Mouse (Mus musculus) embryo, embryonic 11.5 days (tissue): Measurements from ENCODE around the gene Def6.

ENCODE experiments used
- DNase-seq: peaks from one replicate; pipeline ENCODE4 v3.0.0-alpha.2; 2012; ENCODE audit warnings: low read depth, low spot score

The Def6 gene

DNA sequence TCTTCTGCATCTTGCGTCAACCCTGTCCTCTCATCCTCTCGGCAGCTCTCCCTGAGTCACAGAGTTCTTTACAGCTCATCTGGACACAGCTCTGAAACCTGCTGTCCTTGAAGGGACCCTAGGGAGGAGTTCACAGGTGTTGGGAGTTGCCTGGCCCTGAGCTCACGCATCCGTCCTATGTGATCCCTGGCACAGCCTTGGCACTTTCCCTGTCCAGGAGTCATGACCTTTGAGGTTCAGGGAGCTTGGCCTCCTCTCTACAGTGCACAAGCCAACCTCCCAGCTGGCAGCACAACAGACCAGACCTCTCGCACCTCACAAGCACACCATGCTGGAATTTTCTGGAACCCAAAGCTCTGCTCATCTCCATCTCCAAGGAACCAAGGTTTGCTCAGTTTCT is 33.3 kb downstream of the Def6 start:
- no peak for DNase-seq

DNA sequence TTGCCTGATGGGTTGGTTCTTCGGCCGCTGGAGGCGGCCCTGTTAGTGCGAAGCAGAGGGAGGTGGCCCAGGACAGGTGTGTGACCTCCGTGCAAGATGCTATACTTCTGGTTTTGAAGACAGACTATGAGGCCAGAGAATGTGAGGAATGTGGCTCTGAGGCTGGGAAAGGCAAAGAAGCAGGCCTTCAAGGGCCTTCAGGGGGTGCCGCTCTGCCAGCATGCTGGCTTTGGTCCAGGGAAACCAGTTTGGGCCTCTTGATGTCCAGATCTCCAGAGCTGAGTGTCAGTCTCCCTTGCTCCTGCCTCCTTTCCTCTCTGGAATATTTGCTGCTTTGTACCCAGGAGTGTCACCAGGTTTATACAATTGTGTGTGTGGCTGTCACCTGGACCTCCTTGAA is 34.7 kb downstream of the Def6 start:
- no peak for DNase-seq

DNA sequence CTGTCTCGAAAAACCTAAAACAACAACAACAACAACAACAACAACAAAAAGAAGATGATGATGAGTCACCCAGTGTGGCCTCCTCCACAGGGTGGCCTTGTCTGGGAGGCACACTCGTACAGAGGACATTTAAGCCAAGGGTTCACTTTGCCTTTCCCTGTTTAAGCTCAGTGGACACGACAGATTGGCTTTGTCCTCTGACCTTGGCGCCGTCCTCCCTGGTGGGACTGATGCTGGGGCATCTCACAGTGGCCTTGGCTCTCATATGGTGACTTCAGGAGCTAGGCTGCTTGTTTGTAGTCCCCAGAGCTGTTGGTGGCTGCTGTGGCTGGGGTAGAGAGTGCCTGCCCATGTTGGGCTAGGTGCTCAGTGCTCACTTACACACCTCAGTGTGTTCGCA is 36.6 kb downstream of the Def6 start:
- no peak for DNase-seq

DNA sequence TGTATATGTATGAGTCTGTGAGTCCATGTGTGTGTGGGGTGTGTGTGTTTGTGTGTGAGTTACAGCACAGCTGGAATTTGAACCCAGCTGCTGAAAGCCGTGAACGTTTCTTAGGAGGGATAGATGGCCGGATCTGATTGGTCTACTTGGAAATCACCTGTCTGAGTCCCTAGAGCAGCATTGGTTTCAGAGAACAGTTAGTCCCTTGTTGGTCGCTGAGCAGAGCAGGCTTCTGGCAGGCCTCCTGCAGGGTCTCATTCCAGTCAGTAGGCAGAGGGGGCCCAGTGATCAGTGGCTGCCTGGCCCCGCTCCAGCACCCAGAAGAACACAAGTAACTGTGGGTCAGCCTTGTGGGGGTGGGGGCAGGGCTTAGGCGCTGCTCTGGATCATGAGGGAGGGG is 37.1 kb downstream of the Def6 start:
- DNase-seq = no peak

DNA sequence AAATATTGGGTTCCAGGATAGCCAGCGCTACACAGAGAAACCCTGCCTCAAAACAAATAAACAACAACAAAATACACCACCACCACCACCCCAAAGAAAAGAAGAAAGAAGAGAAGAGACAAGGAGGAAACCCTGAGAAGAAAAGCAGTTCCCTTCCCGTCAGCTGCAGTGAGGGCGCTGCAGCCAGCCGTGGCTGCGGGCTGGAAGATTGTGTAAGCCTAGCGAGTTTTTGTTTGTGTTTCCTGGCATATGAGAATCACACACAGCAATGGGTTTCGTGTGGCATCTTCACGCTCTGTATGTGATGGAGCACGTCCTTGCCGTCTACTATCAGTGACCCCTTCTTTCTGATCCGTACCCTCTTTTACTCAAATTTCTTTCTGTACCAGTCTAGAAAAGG is 39.1 kb downstream of the Def6 start:
- DNase-seq = no peak

DNA sequence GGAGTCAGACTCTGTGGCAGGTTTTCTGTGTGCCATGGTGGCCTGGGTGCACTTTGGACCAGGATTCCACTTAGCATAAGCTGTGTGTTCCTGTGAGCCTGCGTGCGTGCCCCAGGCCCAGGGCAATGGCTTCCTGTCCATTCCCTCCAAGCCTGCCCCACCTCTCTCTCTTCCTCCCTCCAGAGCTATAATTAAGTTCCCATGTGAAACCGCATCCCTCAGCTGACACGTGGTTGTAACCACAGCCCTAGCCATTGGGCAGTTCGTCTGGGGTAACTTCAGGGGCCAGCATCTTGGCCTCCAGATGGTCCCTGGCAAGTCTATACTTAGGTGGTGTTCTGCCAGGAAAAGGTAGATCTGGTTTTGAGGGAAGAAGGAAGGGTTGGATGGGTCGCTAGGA is 40.0 kb downstream of the Def6 start:
- no peak for DNase-seq

DNA sequence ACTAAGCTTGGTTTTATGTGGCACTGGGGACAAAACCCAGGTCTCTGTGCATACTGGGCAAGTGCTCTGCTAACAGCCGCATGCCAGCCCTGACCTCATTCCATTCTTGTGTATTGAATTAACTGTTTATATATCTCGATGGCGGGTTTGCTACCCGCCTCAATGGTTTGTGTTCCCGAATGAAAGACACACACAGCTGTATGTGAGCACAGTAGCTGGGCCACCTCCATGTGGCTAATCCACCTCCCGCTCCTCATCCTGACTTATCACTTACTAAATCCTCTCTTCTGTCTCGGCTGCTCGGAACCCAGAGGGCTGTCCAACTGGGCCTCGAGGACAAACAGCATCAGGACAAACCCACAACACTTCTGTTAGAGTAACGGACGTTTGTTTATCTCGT is 41.5 kb downstream of the Def6 start:
- no peak for DNase-seq

DNA sequence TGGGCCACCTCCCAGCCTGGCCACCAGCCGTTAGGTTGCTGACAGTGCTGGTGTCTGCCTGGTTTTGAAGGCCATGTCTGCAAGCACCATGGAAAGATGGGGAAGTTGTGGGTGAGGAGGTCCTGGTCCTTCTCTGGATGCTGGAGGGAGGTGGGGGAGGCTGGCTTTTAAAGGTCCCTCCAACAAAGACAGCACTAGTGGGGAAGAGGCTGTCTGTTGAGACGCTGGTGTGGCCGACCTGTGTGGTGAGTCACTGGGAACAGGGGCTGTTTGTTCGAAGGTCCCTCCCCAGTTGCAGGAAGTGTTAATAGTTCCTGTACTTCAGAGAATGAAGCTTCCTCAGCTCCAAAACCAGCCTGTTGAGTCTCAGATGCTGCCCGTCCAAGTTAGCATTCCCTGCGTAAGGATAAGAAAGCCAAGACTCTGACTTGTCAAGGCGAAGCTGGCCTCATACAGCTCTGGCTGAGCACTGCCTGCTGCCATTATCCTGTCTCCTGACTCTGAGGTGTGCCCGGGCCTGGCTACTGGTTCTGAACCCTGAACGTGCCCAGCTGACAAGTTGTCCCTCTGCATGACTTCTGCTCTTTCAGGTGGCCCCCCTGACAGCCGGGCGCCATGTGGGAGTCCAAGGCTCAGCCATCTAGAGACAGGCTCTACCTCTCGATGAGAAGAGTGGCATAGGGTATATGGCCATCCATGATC is 44.2 kb downstream of the Def6 start:
- no peak for DNase-seq

DNA sequence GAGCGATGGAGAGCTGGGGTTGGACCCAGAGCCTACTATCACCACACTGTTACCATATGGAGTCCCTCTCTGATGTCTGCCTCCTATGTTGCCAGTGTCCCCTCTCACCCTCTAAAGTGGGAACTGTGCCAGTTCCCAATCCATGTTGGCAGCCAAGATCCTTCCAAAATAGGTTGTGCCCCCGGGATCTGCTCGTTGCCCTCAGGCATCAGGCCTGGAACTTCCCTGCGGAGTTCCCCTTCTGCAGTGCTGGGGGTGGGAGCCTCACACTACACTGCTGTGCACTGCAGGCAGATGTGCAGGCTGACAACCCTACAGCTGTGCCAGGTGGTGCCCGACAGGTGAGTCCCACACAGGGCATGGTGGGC is 44.7 kb downstream of the Def6 start:
- DNase-seq = no peak

DNA sequence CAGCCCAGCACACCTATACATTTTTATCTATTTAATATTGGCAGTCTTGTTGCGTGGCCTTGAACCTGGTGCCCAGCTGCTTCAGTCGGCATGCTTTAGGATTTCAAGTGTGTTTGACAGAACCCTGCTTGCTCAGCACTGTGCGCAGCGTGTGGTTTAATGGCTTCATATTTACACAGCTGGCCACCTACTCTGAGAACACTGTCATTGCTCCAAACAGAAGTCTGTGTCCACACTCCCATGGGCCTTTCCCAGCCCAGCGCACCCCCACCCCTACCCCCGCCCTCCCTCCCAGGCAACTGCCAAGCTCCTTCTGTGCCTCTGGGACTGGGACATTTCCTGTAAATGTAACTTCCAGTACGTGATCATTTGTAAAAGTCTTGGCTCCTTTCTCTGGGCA is 45.6 kb downstream of the Def6 start:
- no peak for DNase-seq

DNA sequence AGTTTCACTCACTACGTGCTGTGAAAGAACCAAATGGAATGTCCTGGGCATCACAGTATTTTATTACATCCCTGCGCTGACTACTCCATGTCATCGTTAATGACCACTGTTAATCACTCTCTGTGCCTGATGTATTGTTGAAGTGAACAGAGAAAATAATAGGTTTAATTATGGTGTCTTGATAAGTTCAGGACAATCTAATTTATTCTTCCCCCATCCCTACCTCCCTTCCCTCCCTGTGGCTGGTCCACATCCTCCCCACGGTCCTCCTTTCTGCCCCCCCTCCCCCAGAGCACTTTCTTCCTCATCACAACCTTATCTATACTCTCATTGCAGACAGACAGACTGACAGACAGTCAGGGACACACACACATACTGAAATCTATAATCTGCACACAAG is 47.2 kb downstream of the Def6 start:
- DNase-seq = no peak

DNA sequence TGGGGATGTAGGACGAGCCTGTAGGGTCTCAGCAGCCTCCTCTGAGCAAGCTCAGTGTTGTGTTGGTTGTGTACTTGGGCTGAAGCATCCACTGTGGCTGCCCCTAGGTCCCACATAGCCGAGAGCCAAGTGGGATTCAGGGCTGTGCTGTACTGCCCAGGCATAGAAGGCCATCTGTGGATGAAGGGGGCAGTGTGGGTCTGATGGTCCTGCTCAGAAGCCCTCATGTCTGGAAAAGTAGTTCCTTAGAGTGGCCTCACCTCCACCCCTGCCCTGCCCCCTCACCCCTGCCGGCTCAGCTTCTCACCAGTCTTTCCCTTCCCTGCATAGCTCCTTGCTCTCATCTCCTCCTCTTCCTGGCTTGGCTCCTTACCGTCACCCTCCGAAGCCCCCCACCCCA is 48.1 kb downstream of the Def6 start:
- DNase-seq = no peak

DNA sequence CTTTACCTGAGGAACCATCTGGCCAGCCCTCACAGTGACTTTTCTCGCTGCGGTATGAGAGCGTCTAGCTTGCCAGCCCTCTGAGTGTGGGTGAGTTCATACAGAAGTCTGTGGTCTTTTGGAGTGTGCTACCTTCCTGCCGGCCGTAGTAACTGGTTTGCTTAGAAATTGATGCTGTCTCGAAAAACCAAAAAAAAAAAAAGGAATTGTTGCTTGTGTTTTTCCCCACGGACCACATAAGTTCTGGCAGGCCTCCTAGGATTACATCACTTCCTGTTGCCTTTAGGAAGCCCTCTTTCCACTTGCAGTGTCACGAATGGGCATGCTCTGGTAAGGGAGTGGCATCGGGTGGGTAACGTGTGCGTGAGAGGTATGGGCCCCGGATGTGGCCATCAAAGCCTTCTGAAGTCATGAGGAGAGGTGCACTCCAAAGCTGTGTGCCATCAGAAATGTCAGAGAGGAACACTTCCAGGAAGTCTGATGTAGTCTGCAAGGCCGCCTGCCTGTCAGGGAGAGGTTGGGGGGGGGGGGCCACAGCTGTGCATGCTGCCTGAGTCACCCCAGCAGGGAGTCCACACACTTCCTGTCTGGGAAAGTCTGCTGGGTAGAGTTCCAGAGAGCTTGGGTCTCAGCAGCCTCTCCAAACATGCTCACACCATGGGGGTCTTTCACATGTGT is 49.2 kb downstream of the Def6 start:
- DNase-seq = no peak

DNA sequence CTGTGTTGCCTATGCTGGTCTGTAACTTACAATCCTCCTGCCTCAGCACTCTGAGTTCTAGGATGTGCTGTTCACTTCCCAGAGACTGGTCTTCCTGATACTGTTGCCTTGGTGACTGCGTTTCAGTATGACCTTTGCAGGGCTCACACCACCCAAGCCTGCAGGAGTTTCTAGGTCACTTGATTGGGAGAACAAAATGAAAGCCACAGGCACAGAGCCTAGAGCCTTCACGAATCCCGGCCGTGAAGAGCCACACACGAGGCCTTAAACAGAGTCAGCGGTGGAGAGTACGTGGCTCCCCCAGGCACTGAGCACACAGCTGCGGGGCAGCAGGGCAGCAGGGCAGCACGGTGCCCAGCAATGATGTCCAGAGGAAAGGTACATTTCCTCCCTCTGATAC is 50.7 kb downstream of the Def6 start:
- DNase-seq = no peak

DNA sequence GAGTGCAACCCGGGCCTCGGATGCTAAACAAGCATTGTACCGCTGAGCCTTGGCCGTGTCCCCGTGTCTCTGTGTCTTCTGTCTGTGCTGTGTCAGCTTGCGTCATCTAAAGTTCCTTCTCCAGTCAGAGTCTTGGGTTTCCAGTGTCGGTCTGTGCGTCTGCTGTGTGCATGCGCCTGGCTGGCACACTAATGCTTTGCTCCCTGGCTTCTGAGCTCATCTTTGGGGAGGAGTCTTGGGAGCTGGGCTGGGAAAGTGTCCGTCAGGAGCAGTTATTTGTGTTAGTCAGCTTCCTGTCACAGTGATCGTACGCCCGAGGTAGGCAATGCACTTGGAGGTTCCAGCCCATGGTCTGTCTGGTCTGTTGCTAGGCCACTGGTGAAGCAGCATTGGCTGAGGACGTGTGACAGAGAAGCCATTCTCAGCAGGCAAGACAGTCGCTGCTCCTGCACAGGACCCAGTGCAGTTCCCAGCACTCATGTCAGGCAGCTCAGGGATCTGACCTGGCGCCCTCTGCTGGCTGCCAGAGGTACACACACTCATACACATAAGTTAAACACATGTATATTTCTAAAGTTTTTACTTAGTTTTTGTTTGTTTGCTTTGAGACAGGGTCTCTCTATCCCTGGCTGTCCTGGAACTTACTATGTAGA is 52.4 kb downstream of the Def6 start:
- DNase-seq = no peak

DNA sequence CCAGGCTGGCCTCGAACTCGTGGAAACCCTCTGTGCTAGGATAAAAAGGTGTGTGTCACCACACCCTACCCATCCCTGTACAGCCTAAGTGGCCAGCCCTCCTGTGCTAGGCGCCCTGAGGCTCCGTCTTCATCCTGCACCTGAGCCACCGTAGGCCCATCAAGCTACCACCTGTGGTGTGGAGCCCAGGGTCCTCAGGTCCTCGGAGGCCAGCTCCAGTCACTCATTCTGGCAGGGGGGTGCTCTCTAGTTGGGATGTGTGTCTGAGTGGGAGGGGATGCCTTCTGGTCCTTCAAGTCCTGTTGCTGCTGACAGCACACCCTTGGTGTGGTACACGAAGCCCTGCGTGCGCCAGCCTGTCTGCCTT is 52.9 kb downstream of the Def6 start:
- DNase-seq = no peak

DNA sequence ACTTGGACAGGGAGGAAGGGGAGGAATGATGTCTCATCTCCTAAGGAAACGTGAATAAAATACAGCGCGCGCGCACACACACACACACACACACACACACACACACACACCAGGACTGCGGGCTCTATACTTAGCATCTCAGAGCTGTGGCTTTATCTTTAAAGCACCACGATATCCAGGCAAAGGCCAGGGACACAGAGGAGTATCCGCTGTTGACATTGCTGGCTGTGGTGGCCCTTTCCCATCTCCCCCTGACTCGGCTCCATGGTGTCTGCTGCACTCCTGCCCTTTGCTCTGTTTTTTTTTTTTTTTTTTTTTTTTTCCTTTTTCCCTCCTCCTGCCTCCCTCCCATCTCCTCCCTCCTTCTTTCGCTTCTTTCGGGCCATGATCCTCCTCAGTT is 54.2 kb downstream of the Def6 start:
- no peak for DNase-seq

DNA sequence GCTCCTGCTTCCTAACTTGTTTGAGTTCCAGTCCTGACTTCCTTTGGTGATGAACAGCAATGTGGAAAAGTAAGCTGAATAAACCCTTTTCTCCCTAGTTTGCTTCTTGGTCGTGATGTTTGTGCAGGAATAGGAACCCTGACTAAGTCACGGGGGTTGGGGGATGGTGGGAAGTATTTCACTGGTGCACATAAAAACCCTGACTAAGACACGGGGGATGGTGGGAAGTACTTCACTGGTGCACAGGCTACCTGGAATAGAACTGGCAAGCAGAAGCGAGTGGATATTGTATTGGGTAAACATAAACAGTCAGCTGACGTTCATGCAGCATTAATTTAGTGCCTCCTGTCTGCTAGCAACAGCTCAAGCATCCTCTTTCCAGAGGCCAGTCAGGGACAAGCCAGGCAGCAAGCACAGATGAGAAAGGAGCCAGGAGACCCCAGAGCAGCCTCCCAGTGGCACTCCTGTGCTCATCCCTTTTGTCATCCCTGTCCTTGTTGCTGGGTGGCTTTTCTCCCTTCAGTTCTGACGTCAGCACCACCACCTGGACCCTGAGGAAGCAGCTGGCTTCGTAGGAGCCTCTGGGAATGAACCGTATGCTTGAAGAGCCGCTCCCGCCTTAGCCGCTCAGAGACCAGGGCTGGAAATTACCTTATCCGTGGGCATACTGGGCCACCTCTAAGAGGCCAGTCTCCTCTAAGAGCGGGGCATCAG is 55.8 kb downstream of the Def6 start:
- DNase-seq = no peak

DNA sequence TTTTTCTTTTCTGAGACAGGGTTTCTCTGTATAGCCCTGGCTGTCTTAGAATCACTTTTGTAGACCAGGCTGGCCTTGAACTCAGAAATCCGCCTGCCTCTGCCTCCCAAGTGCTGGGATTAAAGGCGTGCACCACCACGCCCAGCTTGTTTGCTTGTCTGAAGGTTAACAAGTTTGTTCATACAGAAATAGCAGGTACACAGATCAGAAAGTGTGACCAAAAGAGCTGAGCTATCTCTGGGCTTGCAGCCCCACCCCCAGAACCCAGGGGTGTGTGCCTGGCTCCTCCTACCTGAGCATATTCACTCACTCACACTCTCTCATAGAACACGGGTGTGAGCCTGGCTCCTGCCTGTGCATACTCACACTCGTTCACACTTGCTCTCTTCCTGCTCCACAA is 59.7 kb downstream of the Def6 start:
- no peak for DNase-seq

DNA sequence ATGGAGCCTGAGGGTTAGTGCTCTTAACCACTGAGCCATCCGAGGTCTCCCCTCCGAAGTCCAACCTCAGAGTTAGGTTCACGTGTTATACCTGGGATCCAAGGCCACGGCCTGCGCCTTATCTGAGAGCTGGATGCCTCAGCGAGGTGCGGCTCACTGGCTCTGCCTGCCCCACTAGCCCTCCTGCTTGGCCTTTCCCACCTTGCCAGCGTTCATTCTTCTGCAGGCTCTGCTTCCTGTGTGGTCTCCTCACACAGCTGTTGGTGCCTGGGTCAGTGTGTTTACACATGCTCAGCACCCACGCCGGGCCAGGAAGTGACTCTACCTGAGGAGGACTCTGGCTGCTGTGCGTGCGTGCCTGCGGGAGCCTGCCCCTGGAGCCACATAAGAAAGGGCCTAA is 62.6 kb downstream of the Def6 start:
- no peak for DNase-seq

DNA sequence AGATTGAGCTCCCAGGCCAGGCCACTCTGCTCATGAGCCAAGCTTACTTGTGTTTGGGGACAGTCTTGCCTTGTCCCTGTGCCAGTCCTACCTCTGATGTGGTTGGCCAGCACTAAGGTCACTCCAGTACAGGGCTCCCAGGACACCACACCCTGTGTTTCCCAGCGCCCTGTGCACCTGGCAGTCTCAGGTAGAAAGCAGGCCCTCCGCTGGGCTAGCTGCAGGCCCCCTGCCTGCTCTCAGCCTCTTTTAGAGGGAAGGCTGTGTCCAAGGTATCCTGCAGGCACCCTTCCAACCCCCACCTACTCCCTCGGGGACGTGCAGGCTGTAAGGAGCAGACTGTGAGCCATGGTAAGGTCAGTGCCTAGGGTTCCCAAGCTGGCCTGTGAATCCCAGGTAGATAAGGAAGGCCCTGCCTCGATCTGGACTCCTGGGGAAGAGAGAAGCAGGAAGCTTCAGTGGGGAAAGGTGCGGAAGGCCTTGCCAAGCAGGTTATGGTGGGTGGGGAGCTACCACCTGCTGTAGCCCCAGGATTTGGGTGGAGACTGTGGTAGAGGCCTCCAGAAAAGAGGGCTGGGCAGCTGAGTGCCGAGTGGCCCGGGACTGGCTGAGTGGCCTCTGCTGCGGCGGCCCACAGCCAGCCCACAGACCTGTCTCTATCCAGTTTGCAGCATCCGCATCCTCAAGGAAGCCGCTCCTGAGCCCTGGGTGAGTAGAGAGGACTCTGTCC is 64.1 kb downstream of the Def6 start:
- no peak for DNase-seq

DNA sequence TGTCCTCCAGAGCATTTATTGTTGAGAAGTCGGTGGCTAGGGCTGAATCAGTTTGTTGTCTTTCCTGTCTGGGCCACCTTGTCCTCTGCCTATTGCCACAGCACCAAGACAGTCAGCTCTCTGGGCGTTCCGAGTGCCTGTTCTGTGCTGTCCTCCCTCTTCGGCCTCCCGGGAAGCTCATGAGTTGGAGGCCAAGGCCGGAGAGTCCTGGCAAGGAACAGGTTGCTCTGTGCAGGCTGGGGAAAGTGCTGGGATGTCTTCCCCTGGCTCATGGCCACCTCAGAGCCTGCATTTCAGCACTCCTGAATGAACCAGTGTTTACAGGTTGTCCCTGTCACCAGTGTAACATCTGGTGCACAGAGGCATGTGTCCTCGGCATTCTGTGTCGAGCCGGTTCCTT is 64.7 kb downstream of the Def6 start:
- DNase-seq = no peak
